Mouse (Mus musculus) v-Abl transformed pro-B cells (cell line): ENCODE data around the gene Vamp3.

Experiments
- in situ Hi-C, 2 experiments: fragments of 400-800 bp; cut with MboI; formaldehyde crosslinking; loops; one replicate each; pipeline ENCODE4 v1.15.1; 2025; ENCODE audit not compliant: unreplicated experiment in 2 of 2

Vamp3 gene

GRCm38 (mm10) chr4:151057347-151058321, at the start of gene Vamp3:
Gene Vamp3 (minus strand): TSS chr4:151057963.
- in situ Hi-C loops: loop anchor here in 1 of 2 experiments (5.0 to 25.0 kb wide), 3 partner anchors 687 to 1280 kb away; partner anchors contain the start of genes Camta1, Chd5 and Rpl22

- in situ Hi-C loops: no loop called here
Measured at GRCm38 (mm10) chr4:151106468-151106867, 48.7 kb upstream of the Vamp3 start.

GRCm38 (mm10) chr4:151105886-151106285, 48.1 kb upstream of the Vamp3 start:
- in situ Hi-C loops: no loop called here

GRCm38 (mm10) chr4:151104147-151104546, 46.4 kb upstream of the Vamp3 start:
- in situ Hi-C loops: no loop called here

GRCm38 (mm10) chr4:151103646-151104045, 45.9 kb upstream of the Vamp3 start:
- in situ Hi-C loops: no loop called here

- in situ Hi-C loops: no loop called here
Measured at GRCm38 (mm10) chr4:151097104-151097438, 39.3 kb upstream of the Vamp3 start.

GRCm38 (mm10) chr4:151096334-151097103, 38.8 kb upstream of the Vamp3 start:
- in situ Hi-C loops: no loop called here

- in situ Hi-C loops: no loop called here
Measured at GRCm38 (mm10) chr4:151095207-151095606, 37.4 kb upstream of the Vamp3 start.

GRCm38 (mm10) chr4:151089270-151089669, 31.5 kb upstream of the Vamp3 start, which contains the start of gene Gm13090:
Gene Gm13090 (plus strand): TSS chr4:151089570.
- in situ Hi-C loops: no loop called here

- in situ Hi-C loops: no loop called here
Measured at GRCm38 (mm10) chr4:151088819-151089218, 31.1 kb upstream of the Vamp3 start.

- in situ Hi-C loops: no loop called here
Measured at GRCm38 (mm10) chr4:151087358-151087757, 29.6 kb upstream of the Vamp3 start.

GRCm38 (mm10) chr4:151083027-151083426, 25.3 kb upstream of the Vamp3 start:
- in situ Hi-C loops: no loop called here

- in situ Hi-C loops: no loop called here
Measured at GRCm38 (mm10) chr4:151081977-151082376, 24.2 kb upstream of the Vamp3 start.

GRCm38 (mm10) chr4:151081355-151081754, 23.6 kb upstream of the Vamp3 start:
- in situ Hi-C loops: no loop called here

GRCm38 (mm10) chr4:151074817-151075216, 17.1 kb upstream of the Vamp3 start:
- in situ Hi-C loops: loop anchor here (5.0 to 25.0 kb wide), 3 partner anchors 70 to 1262 kb away; partner anchors contain the start of genes Chd5 (in 1 of the 2) and Rpl22 (in 1 of the 2)

- in situ Hi-C loops: loop anchor here in 1 of 2 experiments (10.0 to 25.0 kb wide), 2 partner anchors 72 to 1264 kb away; partner anchors contain the start of genes Chd5 and Rpl22
Measured at GRCm38 (mm10) chr4:151073108-151073744, 15.5 kb upstream of the Vamp3 start.

GRCm38 (mm10) chr4:151070962-151071361, 13.2 kb upstream of the Vamp3 start:
- in situ Hi-C loops: loop anchor here in 1 of 2 experiments (10.0 to 25.0 kb wide), 2 partner anchors 74 to 1266 kb away; partner anchors contain the start of genes Chd5 and Rpl22

- in situ Hi-C loops: loop anchor here (10.0 to 25.0 kb wide), 2 partner anchors 806 to 1269 kb away; partner anchors contain the start of genes Chd5 (in 1 of the 2) and Rpl22 (in 1 of the 2)
Measured at GRCm38 (mm10) chr4:151068751-151069150, 11.0 kb upstream of the Vamp3 start.

GRCm38 (mm10) chr4:151059566-151059965, 1.8 kb upstream of the Vamp3 start:
- in situ Hi-C loops: loop anchor here in 1 of 2 experiments (5.0 to 25.0 kb wide), 3 partner anchors 685 to 1278 kb away; partner anchors contain the start of genes Camta1, Chd5 and Rpl22

GRCm38 (mm10) chr4:151058634-151059033, 871 bp upstream of the Vamp3 start:
- in situ Hi-C loops: loop anchor here in 1 of 2 experiments (5.0 to 25.0 kb wide), 3 partner anchors 686 to 1279 kb away; partner anchors contain the start of genes Camta1, Chd5 and Rpl22
